Mouse (Mus musculus) gastrocnemius, adult 18-20 months (tissue): Measurements from ENCODE around the gene Gcnt2. TPM values are rescaled to one million over a fixed set of nuclear protein-coding genes. Genes with fewer than 3 reads are reported as not detected.
"Not testable (repeated sequence)": the region's sequence is repeated elsewhere in the genome, so short reads cannot be mapped to it uniquely, and the experiment has no call there.

ENCODE experiments used
- DNase-seq: peaks from one replicate; pipeline ENCODE4 v3.0.0; 2021; ENCODE audit warnings: low spot score
- total RNA-seq, 2 experiments: library from RNA; stranded (reverse); gene quantifications; 2 replicates each; pipeline ENCODE4 v1.2.3; 2021

The Gcnt2 gene
- total RNA-seq, 2 experiments from 2014 or later: 9.5 to 19.4 TPM

GRCm38 (mm10) chr13:40868844-40869587 lies 9.5 kb downstream of the Gcnt2 start:
- DNase-seq: no peak

- no peak for DNase-seq
Measured at GRCm38 (mm10) chr13:40874021-40874420, 14.5 kb downstream of the Gcnt2 start.

DNA sequence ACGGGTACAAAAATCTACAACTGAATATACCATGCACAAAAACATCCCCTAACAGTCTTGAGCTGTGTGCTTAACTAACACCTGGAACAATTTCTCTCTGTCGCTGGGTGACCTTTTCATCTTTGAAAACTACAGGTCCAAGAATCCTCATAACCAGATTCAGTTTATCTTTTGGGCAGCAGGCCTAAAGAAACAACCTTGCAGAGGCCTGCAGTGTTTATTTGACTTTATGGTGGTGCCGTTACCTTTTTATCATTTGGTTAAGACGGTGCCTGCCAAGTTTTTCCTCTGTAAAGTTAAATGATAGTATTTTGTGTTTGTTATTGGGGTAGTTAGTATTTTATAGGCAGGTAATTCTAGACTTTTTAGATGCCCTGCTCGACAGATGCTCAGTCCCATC lies 15.9 kb downstream of the Gcnt2 start:
- no peak for DNase-seq

DNA sequence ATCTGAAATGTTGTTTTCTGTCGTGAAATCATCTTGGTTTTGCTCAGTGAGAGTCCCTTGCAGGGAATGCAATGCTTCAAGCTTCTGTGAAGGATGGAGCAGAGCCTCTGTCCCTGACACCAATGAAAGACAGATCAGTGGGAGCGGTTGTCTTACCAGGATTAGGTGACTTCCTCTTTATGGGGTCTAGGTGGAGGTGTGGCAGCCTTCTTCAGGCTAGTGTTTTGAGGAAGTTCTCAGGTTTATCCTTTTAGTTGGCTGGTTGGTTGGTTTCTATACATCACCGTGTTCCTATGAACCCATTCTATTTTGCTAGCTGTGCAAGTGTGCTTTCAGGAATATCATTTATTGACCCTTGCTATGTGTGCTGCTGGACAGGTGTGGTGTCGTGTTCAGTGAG lies 18.0 kb downstream of the Gcnt2 start:
- no peak for DNase-seq

DNA sequence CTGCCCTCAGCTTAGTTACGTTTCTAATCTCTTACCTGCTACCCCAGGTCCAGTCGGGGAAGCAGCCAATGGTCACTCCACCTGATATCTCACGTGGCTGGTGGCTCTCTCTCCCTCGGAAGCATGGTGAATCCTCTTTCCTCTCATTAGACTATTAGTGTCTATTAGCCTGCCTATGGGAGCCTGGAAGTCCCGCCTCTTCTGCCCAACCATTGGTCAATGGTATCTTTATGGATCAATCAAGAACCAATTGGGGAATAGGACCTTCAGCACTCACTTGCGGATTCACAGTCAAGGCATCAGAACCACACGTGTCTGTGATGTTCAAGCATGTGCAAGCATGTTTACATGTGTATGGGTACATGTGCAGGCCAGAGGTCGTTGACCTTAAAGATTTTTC lies 21.0 kb downstream of the Gcnt2 start:
- DNase-seq: no peak

- no peak for DNase-seq
Measured at GRCm38 (mm10) chr13:40882606-40883005, 23.1 kb downstream of the Gcnt2 start.

GRCm38 (mm10) chr13:40883903-40884302 lies 24.3 kb downstream of the Gcnt2 start:
- DNase-seq: no peak

DNA sequence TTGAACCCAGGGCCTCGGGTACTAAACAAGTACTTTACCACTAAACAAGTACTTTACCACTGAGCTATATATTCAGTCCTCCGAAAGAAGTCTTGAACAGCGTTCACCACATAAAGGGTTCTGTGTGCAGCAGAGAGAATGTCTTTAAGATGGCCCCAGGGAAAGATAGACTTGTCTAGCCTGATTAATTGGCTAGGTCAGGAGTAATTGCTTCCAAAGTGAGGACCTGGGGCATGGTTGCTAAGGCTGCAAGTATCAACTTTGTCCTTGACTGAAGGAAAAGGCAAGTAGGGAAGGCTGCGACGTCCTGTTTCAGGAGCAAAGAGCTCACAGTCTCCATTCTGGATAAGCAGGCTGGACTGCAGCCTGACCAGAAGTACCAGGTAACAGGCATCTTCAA lies 25.3 kb downstream of the Gcnt2 start:
- no peak for DNase-seq

DNA sequence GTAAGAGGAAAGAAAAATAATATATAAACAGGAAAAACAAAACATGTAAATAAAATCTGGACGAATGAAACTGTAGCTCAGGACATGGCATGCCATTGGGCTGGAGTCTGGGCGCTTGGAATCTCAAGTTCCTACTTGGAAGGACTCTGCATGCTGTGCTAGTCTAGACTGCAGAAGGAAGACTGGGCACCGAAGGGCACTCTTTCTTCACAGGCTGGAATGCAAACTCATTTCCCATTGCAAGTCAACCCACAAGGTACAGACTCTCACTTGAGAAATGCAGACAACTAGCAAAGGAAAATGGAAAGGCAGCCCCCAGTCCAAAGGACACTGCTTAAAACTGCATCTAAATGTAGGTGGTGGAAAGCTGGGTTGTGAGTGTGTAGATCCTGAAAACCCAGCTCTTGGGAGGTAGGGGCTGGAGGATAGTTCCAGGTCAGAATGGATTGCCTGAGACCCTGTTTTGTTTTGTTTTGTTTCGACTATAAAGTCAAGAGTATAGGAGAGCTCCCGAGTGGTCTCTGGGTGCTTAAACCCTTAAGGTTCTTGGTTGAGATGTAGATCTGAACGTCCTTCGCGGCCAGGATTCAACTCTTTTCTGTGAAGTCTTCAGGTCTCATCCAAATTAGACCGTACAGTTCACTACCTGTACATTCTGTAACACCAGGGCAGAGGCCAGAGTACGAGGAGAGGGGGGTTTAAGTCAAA lies 26.5 kb downstream of the Gcnt2 start:
- DNase-seq: peak; percentile 50

DNA sequence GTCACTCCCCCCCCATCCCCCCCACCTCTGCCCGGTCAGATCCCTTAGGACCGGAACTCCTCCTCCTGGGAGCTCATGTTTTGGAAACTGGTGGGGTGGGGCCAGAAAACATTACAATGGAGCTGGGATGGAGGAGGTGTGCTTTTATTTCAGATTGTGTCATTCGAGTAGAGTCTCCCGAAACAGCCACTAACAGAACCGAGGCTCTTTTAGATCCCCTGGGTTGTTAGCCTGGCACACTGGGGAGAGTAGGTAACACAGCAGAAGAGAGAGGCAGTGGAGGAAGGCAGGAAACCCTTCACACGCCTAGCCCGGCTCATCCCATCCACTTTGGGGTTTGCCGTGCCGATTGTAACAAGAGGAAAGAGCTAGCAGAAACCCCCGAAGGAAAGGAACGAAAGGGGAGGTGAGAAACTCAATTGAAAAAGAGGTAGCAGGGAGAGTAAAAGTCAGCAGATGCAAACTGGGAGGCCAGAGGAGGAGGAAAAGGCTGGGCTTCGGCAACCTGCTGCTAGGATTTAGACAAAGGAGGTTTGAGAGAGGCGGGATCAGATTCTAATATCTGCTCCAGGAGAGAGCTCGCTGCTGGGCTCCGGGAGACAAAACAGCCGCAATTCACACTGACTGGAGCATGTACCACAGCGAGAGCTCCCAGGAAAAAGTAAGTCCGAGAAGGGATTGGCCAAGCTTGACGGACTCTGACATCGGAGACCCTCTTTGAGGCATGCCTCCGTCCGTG lies 27.3 kb downstream of the Gcnt2 start:
- no peak for DNase-seq

GRCm38 (mm10) chr13:40890595-40890994 lies 31.0 kb downstream of the Gcnt2 start:
- no peak for DNase-seq

DNA sequence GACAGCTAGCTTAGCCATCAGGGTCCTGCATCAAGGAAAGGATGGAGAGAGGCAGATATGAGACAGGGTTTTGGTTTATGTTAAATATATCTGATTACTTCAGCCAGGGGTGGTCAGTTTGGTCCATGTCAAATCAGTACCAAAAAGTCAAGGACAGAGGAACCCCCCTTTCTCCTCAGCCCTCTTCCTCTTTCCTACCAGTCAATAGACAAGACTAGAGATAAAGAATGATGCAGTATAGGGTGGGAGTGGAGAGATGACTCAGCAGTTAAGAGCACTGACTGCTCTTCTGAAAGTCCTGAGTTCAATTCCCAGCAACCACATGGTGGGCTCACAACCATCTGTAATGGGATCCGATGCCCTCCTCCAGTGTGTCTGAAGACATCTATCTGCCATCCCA lies 31.8 kb downstream of the Gcnt2 start:
- not testable (repeated sequence) for DNase-seq

GRCm38 (mm10) chr13:40892043-40892442 lies 32.5 kb downstream of the Gcnt2 start:
- peak; percentile 24 for DNase-seq

- no peak for DNase-seq
Measured at GRCm38 (mm10) chr13:40892547-40892946, 33.0 kb downstream of the Gcnt2 start.

DNA sequence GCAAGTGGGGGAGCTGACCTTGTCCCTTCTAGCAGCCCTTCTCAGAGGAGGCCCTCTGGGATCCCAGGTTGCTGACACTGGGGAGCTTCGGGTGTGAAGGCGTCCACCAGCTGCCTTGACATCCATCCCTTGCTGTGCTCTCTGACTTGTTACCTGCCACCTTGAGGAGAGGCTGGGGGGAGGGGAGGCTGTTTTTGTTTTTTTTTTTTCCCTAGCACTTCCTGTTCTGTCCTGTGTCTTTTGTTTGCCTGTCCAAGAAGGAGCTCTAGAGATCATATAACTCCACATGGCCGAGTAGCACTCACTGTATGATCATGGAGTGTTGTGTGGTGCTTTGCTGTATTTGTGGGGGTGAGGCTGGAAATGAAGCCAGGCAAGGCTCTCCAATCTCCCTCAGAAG lies 34.0 kb downstream of the Gcnt2 start:
- DNase-seq: no peak

GRCm38 (mm10) chr13:40898049-40898690 lies 38.6 kb downstream of the Gcnt2 start:
- DNase-seq: not testable (repeated sequence)

DNA sequence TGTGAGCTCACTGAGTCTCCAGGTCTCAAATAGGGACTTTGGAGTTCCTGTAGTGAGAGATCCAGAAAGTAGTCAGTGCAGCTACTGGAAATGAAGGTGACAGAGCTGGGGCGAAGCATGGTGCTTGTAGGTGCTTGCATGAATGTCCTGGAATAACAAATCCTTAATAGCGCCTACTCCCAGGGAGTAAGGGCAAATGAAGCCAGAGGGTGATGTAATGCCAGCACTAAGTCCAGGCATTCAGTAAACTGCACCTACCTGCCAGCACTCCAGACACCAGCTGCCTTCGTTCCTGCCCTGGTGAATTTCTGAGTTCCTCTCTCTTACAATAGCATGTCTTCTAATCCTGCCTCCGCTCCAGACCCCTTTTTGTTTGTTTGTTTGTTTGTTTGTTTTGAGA lies 39.1 kb downstream of the Gcnt2 start:
- DNase-seq: no peak

DNA sequence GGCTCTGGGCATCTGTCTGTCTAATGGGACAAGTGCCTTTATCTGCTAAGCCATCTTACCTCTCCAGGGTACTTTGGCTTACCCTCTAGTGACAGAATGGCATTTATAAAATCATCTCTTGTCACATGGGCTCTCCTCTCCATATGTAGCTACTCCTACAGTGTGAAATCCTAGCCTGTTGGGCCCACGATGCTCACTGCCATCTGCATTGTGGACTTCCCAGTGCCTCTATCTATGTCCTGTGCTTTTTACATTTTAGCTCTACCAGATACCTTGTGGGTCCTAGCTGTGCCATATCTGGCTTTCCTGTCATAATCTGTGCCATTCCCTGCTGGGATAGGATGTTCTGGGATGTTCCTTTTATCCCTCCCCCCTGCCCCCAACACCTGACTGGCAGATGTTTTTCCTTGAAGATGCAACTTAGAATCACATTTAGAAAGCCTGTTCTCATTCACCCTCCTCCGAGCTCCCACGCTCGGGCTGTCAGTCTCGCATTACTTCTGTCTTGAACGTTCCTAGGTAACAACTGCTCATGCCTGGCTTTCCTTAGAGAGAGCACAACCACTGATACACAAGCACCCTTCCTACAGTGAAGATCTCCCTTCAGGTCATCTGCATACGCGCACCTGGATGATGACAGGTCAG lies 39.9 kb downstream of the Gcnt2 start:
- DNase-seq: no peak

GRCm38 (mm10) chr13:40899994-40900970 lies 40.7 kb downstream of the Gcnt2 start:
- DNase-seq: no peak

GRCm38 (mm10) chr13:40901263-40901662 lies 41.7 kb downstream of the Gcnt2 start:
- no peak for DNase-seq
